In genomic region chr9:108587571-108588180, GRCm38 (mm10) we compare ENCODE assay signal across 9 mouse cellular contexts. TPM values are rescaled to one million over a fixed set of nuclear protein-coding genes. Genes with fewer than 3 reads are reported as not detected.
DNase-seq lines count a peak whose midpoint lies in the region; ATAC-seq lines count a peak whose summit lies in the region.
"Had no signal": no experiment of that assay in that cellular context is flagged by ENCODE, and none has a peak within 500 bp of the region (broad histone marks: within the 10 kb centered on the region; RNA-seq: fewer than 3 reads in every experiment).

No protein-coding gene starts in this region.

- ATAC-seq in hindbrain, embryonic 14.5 days (ENCODE audit: low FRiP score): peak; percentile 97
- ATAC-seq in midbrain, embryonic 11.5 days (ENCODE audit: low FRiP score): peak; percentile 98
- peak; percentile 93 for ATAC-seq in stomach, embryonic 15.5 days (ENCODE audit: insufficient read depth, low FRiP score, low read depth)
- ATAC-seq in monocyte, adult 5-6 weeks (replicated peaks; ENCODE audit: insufficient number of reproducible peaks, low FRiP score, low TSS enrichment, poor library complexity, severe bottlenecking): no peak

- H3K4me1 ChIP-seq in hindbrain, embryonic 14.5 days (replicated peaks; ENCODE audit: control insufficient read depth, insufficient read depth, low read length): peaks cover 34% of the 10 kb centered on the region
- peaks cover 36% of the 10 kb centered on the region for H3K4me1 ChIP-seq in midbrain, embryonic 11.5 days (ENCODE audit: control insufficient read depth, insufficient read depth, low read length)
- peaks cover 17% of the 10 kb centered on the region for H3K4me1 ChIP-seq in stomach, embryonic 15.5 days

- peak overlapping the region; percentile 37 for H3K9ac ChIP-seq in hindbrain, embryonic 14.5 days
- peak overlapping the region; percentile 62 for H3K9ac ChIP-seq in midbrain, embryonic 11.5 days (ENCODE audit: low read length)
- no peak overlapping the region for H3K9ac ChIP-seq in stomach, embryonic 15.5 days

- DNase-seq in R1 (ENCODE audit: low read depth, low spot score): peak; percentile 99
- DNase-seq in cerebellum, postnatal 10 days: peak; percentile 92 to 93
- peak; percentile 80 to 90 for DNase-seq in frontal cortex, postnatal 10 days (ENCODE audit: low spot score in 2 of 2)
- peak; percentile 90 for DNase-seq in hindbrain, embryonic 14.5 days (ENCODE audit: low spot score)
- peak; percentile 89 for DNase-seq in left cerebral cortex, adult 11 months (ENCODE audit: low spot score)
- DNase-seq in midbrain, embryonic 11.5 days (ENCODE audit: low spot score, missing footprints): peak; percentile 99

- H3K27me3 ChIP-seq in hindbrain, embryonic 14.5 days (ENCODE audit: control insufficient read depth, insufficient read depth, low read length): no peaks in the 10 kb centered on the region
- H3K27me3 ChIP-seq in midbrain, embryonic 11.5 days (ENCODE audit: control insufficient read depth, insufficient read depth, low read length): no peaks in the 10 kb centered on the region; the same call in 1 of the 2 replicates
- H3K27me3 ChIP-seq in stomach, embryonic 15.5 days (replicated peaks): no peaks in the 10 kb centered on the region
- H3K27me3 ChIP-seq: megakaryocyte, embryonic 14.5 days had no signal

- no peaks in the 10 kb centered on the region for H3K9me3 ChIP-seq in hindbrain, embryonic 14.5 days (ENCODE audit: control insufficient read depth, low read length)
- H3K9me3 ChIP-seq in midbrain, embryonic 11.5 days (ENCODE audit: control insufficient read depth, low read length): no peaks in the 10 kb centered on the region
- no peaks in the 10 kb centered on the region for H3K9me3 ChIP-seq in stomach, embryonic 15.5 days
- H3K9me3 ChIP-seq: megakaryocyte, embryonic 14.5 days had no signal

- under 1% methylated on average over 14 of the region's 14 CpGs for WGBS in hindbrain, embryonic 14.5 days
- WGBS in midbrain, embryonic 11.5 days: under 1% methylated on average over 14 of the region's 14 CpGs
- WGBS in stomach, embryonic 15.5 days: 7% methylated on average over 14 of the region's 14 CpGs

- H3K27ac ChIP-seq in hindbrain, embryonic 14.5 days: peak overlapping the region; percentile 98
- peak overlapping the region; percentile 98 for H3K27ac ChIP-seq in midbrain, embryonic 11.5 days (ENCODE audit: low read depth, low read length)
- peak overlapping the region; percentile 61; the same call in 1 of the 2 replicates for H3K27ac ChIP-seq in stomach, embryonic 15.5 days

- peak overlapping the region; percentile 50 for H3K4me2 ChIP-seq in hindbrain, embryonic 14.5 days (replicated peaks)
- H3K4me2 ChIP-seq in midbrain, embryonic 11.5 days: peak overlapping the region; percentile 46
- H3K4me2 ChIP-seq in stomach, embryonic 15.5 days: peak overlapping the region; percentile 35

- peaks cover 8% of the 10 kb centered on the region; the same call in 1 of the 2 replicates for H3K36me3 ChIP-seq in hindbrain, embryonic 14.5 days (replicated peaks; ENCODE audit: control insufficient read depth, insufficient read depth)
- H3K36me3 ChIP-seq in midbrain, embryonic 11.5 days (ENCODE audit: control insufficient read depth, insufficient read depth, low read length): no peaks in the 10 kb centered on the region
- H3K36me3 ChIP-seq in stomach, embryonic 15.5 days: no peaks in the 10 kb centered on the region

- peak overlapping the region; percentile 5; the same call in 1 of the 2 replicates for H3K4me3 ChIP-seq in hindbrain, embryonic 14.5 days (replicated peaks; ENCODE audit: low read length)
- peak overlapping the region; percentile 17; the same call in 1 of the 2 replicates for H3K4me3 ChIP-seq in midbrain, embryonic 11.5 days (ENCODE audit: low read depth, low read length)
- H3K4me3 ChIP-seq in stomach, embryonic 15.5 days (replicated peaks): peak overlapping the region; percentile 8; the same call in 1 of the 2 replicates

RNA-seq across cellular contexts. Expression of gene Wdr6, which starts 9.1 kb away (rescaled TPM):
- polyA plus RNA-seq in hindbrain, embryonic 14.5 days (2014; fragmentation: Nextera tagmentation; extraction: Ambion mirVana): 240 and 242 TPM in 2 replicates
- 117 and 132 TPM in 2 replicates for polyA plus RNA-seq in midbrain, embryonic 11.5 days (2014; fragmentation: Nextera tagmentation; extraction: Ambion mirVana)
- 74.9 and 88.4 TPM in 2 replicates for polyA plus RNA-seq in stomach, embryonic 15.5 days (2015; fragmentation: Nextera tagmentation; extraction: Ambion mirVana)
- 3.6 to 11.4 TPM (median 5.8 TPM) in 3 replicates for total RNA-seq in monocyte, adult 5-6 weeks (2017)

RNA-seq across cellular contexts. Expression of gene P4htm, which starts 9.8 kb away (rescaled TPM):
- 29.7 and 33.2 TPM in 2 replicates for polyA plus RNA-seq in hindbrain, embryonic 14.5 days (2014; fragmentation: Nextera tagmentation; extraction: Ambion mirVana)
- 7.2 and 9.8 TPM in 2 replicates for polyA plus RNA-seq in midbrain, embryonic 11.5 days (2014; fragmentation: Nextera tagmentation; extraction: Ambion mirVana)
- polyA plus RNA-seq in stomach, embryonic 15.5 days (2015; fragmentation: Nextera tagmentation; extraction: Ambion mirVana): 5.5 and 6.1 TPM in 2 replicates
- total RNA-seq in monocyte, adult 5-6 weeks (2017): 0.75 to 2.6 TPM (median 0.87 TPM) in 3 replicates

RNA-seq across cellular contexts. Expression of gene Dalrd3, which starts 18.0 kb away (rescaled TPM):
- 241 and 242 TPM in 2 replicates for polyA plus RNA-seq in hindbrain, embryonic 14.5 days (2014; fragmentation: Nextera tagmentation; extraction: Ambion mirVana)
- 158 and 172 TPM in 2 replicates for polyA plus RNA-seq in midbrain, embryonic 11.5 days (2014; fragmentation: Nextera tagmentation; extraction: Ambion mirVana)
- 108 and 126 TPM in 2 replicates for polyA plus RNA-seq in stomach, embryonic 15.5 days (2015; fragmentation: Nextera tagmentation; extraction: Ambion mirVana)
- total RNA-seq in monocyte, adult 5-6 weeks (2017): 30.3 to 61.1 TPM (median 44.8 TPM) in 3 replicates

RNA-seq across cellular contexts. Expression of gene Ndufaf3, which starts 20.4 kb away (rescaled TPM):
- 80.9 and 93.2 TPM in 2 replicates for polyA plus RNA-seq in hindbrain, embryonic 14.5 days (2014; fragmentation: Nextera tagmentation; extraction: Ambion mirVana)
- 51.7 and 51.9 TPM in 2 replicates for polyA plus RNA-seq in midbrain, embryonic 11.5 days (2014; fragmentation: Nextera tagmentation; extraction: Ambion mirVana)
- polyA plus RNA-seq in stomach, embryonic 15.5 days (2015; fragmentation: Nextera tagmentation; extraction: Ambion mirVana): 38.0 and 38.9 TPM in 2 replicates
- total RNA-seq in monocyte, adult 5-6 weeks (2017): 8.3 to 13.4 TPM (median 8.5 TPM) in 3 replicates

RNA-seq across cellular contexts. Expression of gene Impdh2, which starts 27.6 kb away (rescaled TPM):
- 107 and 110 TPM in 2 replicates for polyA plus RNA-seq in hindbrain, embryonic 14.5 days (2014; fragmentation: Nextera tagmentation; extraction: Ambion mirVana)
- polyA plus RNA-seq in midbrain, embryonic 11.5 days (2014; fragmentation: Nextera tagmentation; extraction: Ambion mirVana): 182 and 186 TPM in 2 replicates
- 152 and 175 TPM in 2 replicates for polyA plus RNA-seq in stomach, embryonic 15.5 days (2015; fragmentation: Nextera tagmentation; extraction: Ambion mirVana)
- 62.6 to 85.5 TPM (median 75.7 TPM) in 3 replicates for total RNA-seq in monocyte, adult 5-6 weeks (2017)
